Mouse (Mus musculus): ENCODE results near the gene Dohh. TPM values are rescaled to one million over a fixed set of nuclear protein-coding genes. Genes with fewer than 3 reads are reported as not detected.

Gene Dohh
- total RNA-seq, 2 experiments from 2014 or later: 52.0 to 56.2 TPM

DNA sequence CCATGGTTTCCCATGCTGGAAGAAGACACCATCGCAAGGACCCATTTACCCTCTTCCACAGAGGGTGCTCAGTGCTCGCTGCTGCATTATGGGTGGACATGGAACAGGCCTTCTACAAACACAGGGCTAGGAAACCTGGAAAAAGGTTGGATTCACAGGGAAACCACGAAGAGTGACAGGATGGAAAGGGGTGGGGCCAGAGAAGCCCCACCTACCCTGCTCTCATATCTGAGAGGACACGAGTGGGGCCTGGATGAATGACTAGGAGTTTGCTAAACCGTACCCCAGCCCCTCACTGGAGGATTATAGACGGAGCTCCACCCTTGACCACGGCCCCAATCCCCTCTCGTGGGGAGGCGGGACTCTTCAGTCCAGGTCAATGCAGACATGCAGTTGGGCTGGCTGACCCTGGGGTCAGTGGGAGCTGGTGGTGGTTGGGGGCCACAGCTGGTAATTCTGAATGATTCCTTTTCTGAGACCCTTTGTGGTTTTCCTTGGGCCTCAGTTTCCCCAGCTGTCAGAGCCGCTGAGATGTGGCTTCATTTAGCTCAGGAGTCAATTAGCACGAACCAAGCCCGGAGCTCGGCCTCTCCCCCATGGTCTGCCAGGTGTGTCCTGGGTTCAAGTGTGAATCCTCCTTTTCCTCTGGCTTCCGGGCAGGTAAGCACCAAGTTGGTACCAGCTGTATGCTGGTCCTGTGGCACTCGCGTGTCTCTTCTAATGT is 28.5 kb downstream of the Dohh start:
- intact Hi-C loops (cut with DNase I): loop anchor here (1.0 kb wide), 1 partner anchor 18 kb away; no protein-coding TSS in a partner anchor
- no peak for DNase-seq (ENCODE audit: low spot score)

DNA sequence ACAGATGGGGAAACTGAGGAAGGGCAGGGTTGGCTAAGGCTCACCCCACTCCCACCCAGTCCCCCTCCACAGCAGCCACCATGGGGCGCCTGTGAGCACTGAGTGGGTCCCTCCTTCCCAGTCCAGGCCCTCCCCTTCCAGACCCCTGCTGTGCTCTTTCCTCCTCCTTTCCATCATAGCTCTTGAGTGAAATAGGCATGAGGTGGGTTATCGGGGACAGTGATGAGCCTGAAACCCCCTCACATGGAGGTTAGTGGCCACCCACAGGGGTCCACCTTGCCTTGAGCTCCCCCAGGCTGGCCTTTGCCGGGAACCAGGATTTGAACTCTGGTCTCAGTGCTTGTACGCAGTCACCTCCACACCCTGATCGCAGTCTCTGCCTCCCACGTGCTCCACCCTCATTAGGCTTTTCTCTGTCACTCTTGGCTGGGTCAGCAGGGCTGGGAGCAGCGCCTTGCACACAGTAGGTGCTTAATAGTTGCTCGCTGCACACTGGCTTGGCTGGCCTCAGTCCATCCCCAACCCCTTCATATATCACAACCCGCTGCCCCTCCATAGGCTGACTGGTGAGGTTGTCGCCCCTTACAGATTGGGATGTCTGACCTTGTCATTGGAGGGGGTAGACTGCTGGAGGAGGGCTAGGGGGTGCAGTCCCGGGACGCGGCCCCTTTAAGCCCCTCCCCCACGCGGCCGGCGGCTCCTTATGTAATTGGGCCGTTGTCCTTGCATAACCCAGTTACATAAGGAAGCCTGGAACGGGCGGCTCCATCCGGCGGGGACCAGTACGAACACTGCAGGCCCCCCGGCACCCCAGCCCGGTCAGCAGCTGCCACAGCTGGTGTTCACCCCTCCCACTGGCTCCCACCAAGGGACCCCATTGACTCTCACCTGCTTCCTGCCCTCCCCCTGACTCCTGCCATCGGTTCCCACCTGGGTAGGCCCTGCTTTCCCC is 29.4 kb downstream of the Dohh start:
- intact Hi-C loops (cut with DNase I): no loop called here
- peak; percentile 89 for DNase-seq (ENCODE audit: low spot score)

DNA sequence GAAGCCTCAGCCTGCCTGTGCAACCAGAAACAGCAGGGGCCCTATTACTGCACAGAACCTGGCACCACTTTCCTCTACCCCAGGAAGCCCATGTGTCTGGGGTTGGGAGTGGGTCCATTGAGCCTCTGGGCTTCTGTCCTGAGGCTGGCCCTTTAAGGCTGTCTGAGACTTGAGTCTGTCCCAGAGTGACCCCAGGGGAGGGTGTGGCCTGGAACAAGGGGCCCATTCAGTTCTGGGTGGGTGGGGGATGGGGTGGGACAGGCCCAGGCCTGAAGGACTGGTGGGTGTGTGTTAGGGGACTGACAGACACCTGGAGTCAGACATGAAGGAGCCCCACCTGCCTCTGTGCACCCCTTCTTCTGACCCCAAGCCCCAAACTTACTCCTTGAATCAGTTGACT is 30.5 kb downstream of the Dohh start:
- DNase-seq (ENCODE audit: low spot score): no peak
- intact Hi-C loops (cut with DNase I): no loop called here

DNA sequence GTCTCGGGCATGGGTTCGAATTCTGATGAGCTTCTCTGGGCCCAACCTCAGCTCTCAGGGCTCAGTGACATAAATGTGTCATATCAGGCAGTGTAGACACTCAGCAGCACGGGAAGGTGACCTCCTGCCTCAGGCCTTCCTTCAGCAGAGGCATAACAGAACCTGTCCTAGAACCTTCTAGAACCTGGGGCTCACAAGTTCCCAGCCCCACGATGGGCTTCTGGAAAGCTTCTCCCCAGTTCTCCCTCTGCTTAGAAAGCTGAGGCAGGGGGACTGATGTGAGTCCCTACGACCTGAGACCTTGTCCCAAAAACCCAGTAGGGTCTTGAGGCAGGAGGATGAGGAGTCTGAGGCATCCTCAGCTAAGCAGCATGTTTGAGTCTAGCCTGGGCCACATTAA is 30.9 kb downstream of the Dohh start:
- intact Hi-C loops (cut with DNase I): no loop called here
- DNase-seq (ENCODE audit: low spot score): no peak

DNA sequence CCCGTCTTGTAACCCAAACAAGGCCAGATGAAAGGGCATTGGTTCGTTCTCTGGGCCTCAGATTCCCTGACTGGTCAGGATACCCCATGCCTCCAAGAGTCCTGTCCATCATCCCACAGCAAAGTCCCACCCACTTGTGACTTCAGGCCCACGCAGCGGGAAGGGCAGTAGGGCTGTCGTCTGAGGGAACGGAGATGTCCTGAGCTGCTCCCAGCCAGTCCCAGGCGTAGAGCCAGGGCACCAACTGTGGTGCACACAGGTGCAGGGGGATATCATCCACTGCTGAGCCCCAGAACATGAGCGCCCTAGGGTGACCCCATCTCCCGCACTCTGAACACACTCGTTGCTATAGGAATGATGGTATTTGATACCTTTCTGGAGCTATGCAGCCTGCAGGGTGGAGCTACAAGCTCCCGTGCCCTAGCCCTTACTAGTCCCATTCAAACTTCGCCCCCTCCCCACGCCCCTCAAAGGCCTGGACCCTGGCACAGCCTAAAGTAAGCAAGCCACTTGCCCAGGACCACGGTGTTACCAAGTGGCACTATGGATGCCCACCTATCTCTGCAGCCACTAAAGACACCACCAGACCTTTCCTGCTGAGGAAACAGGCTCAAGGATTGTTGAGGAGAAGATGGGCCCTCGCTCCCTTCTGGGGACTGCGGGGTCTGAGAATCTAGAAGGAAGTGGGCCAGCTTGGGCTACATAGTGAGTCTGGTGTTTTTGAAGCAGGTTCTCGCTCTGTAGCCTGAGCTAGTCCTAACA is 31.5 kb downstream of the Dohh start:
- DNase-seq (ENCODE audit: low spot score): no peak
- intact Hi-C loops (cut with DNase I): no loop called here

DNA sequence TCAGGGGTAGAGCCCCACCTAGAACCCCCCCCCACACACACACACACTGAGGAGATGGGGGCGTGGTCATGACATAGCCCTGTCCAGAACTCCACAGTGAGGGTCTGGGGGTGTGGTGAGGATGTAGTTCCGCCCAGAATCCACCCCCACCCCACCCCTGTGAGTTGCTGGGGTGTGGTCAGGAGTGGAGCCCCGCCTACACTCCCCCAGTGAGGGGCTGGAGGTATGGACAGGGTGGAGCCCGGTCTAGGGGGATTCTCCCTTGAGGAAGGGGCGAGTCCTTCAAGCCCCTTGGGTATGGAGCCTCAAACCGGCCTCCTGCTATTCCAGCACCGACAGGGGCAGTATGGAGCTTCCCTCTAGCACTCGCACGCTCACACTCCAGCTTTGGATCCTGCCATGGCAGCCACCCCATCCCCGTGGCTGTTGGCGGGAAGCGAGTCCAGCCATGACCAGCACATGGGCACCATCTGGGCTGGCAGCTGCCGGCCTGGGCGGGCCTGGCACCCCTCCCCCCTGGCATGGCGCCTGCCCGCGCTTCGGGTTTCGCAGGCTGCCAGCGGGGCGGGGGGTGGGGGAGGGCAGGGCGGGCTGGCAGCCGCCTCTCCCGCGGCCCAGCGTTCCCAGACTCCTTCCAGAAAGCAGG is 32.5 kb downstream of the Dohh start:
- DNase-seq (ENCODE audit: low spot score): peak; percentile 83
- intact Hi-C loops (cut with DNase I): no loop called here

DNA sequence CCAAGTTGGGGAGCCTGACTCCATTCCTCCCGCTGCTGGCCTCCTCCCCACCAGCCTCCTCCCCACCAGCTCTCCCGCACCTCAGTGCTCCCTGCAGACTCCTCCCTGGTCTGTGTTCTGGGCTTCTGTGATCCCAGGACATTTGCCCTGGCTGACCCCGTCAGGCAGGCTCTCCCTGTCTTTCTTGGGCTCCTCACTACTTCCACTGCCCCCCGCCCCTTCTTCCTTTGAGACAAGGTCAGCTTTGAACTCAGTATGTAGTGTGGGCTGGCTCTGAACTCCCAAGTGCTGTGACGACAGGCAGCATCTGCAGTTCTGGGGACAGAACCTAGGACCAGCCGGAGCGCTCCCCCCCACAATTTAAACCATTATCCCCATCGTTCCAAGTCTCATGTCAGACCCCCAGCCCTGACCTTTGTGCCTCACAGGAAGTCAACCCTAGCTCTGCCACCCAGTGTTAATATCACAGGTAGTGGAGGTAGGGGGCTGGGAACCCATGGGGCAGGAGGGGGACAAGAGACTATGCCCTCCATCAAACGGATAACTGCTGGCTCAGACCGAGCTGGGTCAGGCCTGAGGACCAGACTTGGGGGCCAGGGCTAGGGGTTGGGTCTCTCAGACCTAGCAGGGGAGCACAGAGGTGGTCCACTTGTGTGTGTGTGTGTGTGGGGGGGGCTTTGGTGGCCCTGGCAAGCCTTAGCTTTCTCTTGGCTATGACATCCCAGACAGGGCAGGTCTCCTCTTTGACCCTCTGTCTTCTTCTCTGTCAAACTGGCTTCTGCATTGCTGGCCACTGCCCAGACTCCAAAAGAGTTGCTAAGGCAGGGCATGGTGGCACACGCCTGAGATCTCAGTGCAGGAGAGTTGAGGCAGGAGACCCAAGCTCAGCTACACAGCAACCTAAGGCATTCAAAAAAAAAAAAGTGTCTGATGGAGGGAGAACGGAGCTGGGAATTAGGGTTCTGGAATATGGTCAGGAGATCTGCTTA is 33.3 kb downstream of the Dohh start:
- no peak for DNase-seq (ENCODE audit: low spot score)
- intact Hi-C loops (cut with DNase I): no loop called here

DNA sequence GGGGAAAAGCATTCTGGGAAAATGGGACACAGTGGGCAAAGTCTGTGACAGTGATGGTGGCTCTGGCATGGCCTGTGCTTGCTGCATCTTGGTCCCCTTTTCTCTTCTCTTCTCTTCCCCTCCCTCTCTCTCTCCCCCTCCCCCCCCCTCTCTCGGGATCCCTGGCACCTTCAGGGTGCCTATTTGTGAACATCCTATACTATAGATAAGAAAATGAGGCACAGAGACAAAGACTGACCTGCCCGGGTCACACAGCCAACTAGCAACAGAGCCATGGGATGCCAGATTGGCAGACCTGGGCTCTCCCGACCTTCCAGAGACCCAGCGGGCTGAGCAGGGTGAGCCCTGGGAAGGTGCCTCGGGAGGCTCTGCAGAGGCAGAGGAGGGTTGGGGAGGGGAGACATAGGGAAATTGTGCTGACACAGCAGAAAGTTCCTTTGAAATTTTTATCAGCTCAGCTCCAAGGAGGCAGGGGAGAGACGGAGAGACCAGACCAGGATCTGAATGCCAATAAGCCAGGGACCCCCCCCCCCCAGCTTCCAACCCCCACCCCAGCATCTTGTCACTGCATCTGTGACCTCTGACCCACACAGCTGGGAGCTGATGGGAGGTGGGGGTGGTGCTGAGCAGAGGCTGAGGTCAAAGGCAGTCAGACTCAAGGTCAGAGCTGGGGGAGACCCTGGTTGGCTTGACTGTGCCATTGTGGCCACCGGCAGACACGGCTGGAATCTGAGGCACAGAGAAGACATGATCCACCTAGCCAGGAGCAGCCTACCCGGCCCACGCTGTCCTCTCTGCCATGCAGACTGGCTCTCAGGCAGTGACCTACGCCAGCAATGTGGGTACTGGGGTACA is 34.2 kb downstream of the Dohh start:
- DNase-seq (ENCODE audit: low spot score): no peak
- intact Hi-C loops (cut with DNase I): no loop called here

DNA sequence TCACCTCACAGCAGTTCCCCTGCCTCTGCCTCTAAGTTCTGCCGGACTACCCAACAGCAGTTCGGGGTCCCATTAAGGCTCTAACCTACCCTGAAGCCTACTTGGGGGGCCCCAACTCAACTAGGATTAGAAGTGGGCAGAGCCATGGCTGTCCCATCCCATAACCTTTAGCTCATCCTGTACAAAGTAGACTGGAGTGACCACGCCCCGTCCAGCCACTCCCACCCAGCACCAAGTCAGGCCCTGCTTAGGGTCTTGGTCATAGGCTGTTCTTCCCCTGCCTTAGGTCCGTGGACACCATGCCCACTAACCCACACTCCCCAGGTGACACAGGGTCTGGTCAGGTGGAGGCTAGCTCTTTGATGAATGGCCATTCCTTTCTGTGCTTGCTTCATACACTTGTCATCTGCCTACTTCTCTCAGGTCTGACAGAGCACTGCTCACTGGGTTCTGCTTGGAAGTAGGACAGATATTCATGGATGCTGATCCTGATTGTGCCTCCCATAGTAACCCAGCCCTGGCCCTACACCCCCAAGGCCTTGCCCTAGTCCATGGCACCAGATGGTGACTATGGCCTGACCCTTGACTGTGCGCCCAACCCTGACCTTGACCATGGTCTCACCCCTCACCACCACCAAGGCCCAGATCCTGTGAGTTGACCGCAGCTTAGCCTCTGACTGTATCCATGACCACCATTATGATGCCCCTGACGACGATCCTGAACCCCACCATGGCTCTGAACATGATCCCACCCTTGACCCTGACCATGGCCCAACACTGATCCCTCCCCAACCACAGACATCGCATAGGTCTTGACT is 35.1 kb downstream of the Dohh start:
- intact Hi-C loops (cut with DNase I): no loop called here
- peak; percentile 1 for DNase-seq (ENCODE audit: low spot score)

DNA sequence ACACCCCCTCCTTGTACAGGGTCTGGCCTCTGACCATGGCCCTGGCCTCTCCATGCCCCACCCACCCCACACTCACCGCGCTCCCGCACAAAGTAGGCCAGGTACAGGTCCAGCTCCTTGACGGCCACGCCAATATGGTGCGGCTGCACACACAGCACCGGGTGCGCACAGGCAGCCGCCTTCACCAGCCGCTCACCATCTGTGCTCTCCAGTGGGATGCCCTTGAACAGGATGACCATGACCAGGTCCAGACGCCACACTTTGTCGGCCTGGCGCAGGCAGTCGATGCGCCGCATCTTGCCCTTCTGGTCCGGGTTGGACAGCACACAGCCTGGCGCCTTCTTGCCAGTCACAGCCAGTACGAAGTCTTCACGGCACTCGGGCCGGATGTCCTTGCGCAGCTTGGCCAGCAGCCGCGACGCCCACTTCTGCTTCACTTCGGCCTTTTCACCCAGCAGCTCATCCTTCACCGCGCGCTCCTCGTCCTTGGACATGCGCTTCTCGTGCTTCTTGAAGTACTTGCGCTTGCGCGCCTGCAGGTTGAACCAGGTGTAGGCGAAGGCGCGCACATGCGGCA is 36.1 kb downstream of the Dohh start:
- intact Hi-C loops (cut with DNase I): no loop called here
- peak; percentile 1 for DNase-seq (ENCODE audit: low spot score)

DNA sequence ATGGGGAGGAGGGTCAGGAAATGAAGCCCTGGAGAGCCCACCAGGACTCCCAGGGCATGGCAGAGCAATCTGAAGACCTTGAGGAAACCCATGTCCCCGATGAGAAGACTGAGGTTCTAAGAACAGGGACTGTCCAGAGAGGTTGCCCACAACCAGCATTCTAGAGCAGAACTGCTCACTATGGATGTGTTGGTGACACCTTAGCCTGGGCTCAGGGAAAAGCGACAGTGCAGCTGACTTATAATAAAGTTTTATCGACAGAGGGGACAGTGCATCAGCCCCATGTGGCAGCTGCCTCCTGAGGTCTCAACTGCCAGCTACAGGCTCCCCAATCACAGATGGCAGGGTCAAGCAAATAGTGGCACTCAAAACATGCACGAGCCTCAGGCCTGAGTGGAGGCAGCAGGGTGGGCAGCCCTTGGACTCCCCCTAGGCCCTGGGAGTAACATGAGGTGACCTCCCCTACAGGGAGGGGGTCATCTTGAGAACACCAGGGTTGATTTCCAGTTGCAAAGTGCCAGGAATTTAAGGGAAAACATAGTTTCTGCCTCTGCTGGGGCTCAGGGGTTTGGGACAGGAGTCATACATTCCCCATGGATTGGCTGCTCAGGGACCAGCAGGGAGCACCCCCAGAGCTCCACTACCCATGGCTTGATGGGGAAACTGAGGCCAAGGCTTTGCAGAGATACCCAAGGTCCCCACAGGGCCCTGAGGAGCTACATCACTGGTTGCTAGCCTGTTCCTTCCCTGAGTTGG is 37.0 kb downstream of the Dohh start:
- intact Hi-C loops (cut with DNase I): no loop called here
- DNase-seq (ENCODE audit: low spot score): peak; percentile 1

DNA sequence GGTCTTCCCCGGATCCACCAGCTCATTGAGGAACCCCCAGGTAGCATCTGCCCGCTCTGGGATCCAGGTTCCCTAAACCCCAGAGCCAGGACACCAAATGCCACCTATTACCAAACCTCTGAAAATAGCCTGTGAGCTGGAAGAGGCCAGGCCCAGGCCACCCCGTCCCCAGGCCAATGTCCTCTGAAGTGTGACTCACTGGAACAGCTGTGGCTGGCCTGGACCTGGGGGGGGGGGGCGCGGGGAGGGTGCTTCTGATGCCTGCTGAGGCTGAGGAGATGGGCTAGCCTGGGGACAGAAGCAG is 37.5 kb downstream of the Dohh start:
- intact Hi-C loops (cut with DNase I): no loop called here
- peak; percentile 23 for DNase-seq (ENCODE audit: low spot score)

DNA sequence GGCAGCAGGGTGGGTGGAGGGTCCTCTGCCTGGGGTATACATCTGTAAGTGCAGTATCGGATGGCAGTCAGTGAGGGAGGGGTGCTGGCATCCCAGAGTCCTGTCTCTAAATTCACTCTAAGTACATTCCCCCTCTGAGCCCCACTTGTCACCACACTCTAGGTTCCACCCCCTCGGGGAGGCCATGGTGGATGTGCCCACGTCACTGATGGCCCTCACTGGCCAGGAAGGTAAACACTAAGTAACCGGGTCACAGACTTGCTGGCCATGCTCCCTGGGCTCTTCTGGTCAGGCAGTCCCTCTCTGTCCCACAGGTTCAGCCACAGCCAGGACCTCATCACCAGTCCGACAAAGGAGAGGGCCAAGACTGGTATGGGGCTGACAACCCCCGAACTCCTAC is 38.0 kb downstream of the Dohh start:
- intact Hi-C loops (cut with DNase I): no loop called here
- peak; percentile 6 for DNase-seq (ENCODE audit: low spot score)

DNA sequence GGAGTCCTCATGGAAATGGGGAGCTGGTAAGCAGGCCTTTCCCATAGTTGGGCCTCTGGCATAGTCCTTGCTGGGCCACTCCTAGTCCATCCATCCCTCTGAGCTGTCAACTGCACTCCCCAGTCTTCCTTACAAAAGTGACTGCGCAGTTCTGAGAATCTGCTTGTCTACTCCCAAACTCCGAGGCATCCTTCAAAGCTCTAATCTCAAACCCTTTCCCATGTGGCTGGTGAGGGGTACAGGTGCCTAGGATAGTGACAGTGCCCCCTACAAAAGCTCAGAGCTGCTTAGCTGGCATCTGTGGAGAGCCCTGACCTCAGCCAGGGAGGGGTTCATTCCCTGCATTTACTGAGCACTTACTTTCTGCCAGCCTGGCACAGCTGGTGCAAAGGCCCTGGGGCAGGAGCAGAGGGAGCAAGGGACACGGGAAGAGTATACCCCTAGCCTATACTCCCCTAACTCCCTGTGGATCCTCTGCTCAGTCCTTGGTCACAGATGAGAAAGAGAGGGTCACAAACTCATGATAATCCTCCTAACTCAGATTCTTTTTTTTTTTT is 38.5 kb downstream of the Dohh start:
- intact Hi-C loops (cut with DNase I): no loop called here
- no peak for DNase-seq (ENCODE audit: low spot score)

DNA sequence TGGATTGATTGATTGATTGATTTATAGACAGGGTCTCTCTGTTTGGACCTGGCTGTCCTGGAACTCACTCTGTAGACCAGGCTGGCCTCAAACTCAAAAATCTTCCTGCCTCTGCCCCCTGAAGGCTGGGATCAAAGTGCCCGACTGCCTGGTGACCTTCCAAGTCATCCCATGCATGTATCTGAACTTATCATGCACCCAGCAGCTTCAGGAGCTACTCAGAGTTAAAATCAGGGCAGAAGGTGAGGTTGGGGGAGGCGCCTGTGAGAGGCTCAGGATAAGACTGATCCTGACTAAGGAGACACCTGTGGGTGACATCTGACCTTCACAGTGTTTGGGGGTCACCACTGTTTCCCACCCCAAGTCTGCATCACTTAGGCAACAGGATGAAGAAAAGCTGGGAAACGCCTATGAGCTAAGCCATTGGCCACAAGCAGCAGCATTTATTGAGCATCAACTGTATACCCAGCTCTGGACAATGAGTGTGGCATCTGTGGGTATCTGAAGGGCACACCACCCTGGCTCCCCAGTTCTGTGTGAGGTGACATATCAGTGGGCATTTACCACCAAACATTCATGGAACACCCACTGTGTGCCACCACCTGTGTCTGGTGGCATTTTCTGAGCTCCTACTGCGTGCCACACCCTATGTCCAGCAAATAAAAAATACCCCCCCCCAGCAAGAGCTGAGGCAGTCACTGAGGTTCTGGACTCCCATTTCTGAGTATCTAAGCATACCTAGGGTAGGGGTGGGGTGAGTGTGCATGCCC is 39.4 kb downstream of the Dohh start:
- intact Hi-C loops (cut with DNase I): no loop called here
- no peak for DNase-seq (ENCODE audit: low spot score)

Measured in heart, postnatal 25 days (tissue).